Mouse (Mus musculus) lung, postnatal 0 days (tissue): Measurements from ENCODE around the gene Tmem176b.

Source experiments
- CTCF ChIP-seq: IDR thresholded peaks from 2 replicates; pipeline ENCODE4 v1.5.1; 2016; ENCODE audit warnings: antibody characterized with exemption, mild to moderate bottlenecking
- EP300 ChIP-seq: IDR thresholded peaks from 2 replicates; pipeline ENCODE4 v1.6.1; 2016; ENCODE audit warnings: antibody characterized with exemption, mild to moderate bottlenecking, control low read depth

DNA sequence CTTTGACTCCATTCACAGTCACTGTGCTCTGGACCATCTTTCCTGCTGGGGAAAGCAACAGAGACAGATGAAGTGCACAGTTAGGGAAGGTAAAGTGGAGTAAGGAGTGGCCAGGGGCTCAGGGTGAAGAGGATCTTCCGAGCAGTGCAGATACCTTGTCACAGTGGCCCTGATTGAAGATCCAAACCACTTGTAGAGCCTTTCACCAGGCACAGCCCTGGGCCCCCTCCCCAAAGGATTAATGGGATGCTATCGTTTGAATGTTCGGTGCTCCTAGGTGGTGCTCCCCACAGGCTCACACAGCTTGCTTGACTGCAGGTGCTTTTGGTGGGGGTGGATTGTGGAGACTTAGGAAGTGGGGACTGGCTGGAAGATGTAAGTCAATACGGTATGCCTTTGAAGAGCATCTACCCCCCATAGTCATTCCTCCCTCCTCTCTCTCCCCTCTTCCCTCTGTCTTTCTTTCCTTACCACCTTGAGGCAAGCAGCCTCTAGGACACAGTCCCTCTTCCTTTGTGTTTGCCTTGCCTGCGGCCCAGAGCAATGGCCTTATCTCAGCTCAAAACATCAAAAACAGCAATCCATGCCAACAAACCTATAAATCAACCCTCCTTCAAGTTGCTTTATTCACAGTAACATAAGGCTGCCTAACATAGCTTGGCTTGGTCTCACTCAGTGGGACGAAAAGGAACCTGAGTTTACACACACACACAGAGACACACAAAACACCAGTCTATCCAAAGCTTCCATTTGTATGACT lies 2.8 kb downstream of the Tmem176b start:
- no peak for TF ChIP-seq CTCF
- TF ChIP-seq EP300 = no peak
